Mouse (Mus musculus): ENCODE data around the gene Olfm2.

GRCm38 (mm10) chr9:20756081-20756700 lies 10.0 kb upstream of the Olfm2 start:
- TF ChIP-seq HCFC1 (IDR thresholded peaks at IDR 0.05; ENCODE audit: borderline replicate concordance, insufficient read depth, low read length): no peak
- no peak for TF ChIP-seq CHD2 (IDR thresholded peaks at IDR 0.05; ENCODE audit: low read depth, low read length)

All from ES-E14 (cell line).